Mouse (Mus musculus) spleen, adult 2 months (tissue): Measurements from ENCODE around the gene Gzmm.

ENCODE experiments used
- CTCF ChIP-seq: fragments of 200-500 bp; IDR thresholded peaks from 2 replicates; pipeline ENCODE4 v1.5.1; 2011; ENCODE audit warnings: mild to moderate bottlenecking, inconsistent platforms; ENCODE audit not compliant: insufficient read depth, insufficient read length, insufficient replicate concordance; ENCODE audit errors: extremely low read depth
- POLR2A ChIP-seq: fragments of 200-500 bp; IDR thresholded peaks from 2 replicates; pipeline ENCODE4 v1.6.1; 2011; ENCODE audit warnings: low read depth, low read length, inconsistent platforms

GRCm38 (mm10) chr10:79673054-79673453 is 15.8 kb upstream of the Gzmm start:
- TF ChIP-seq CTCF = no peak
- no peak for TF ChIP-seq POLR2A
